Mouse (Mus musculus) embryonic fibroblast, embryonic 13.5 days (primary cell): ENCODE results near the gene Fras1.

Source experiments
- CTCF ChIP-seq: IDR thresholded peaks from 2 replicates; pipeline ENCODE4 v1.5.1; 2011; ENCODE audit warnings: mild to moderate bottlenecking, control low read depth, low read length, moderate library complexity, borderline replicate concordance; ENCODE audit not compliant: insufficient read depth
- POLR2A ChIP-seq: IDR thresholded peaks from 2 replicates; pipeline ENCODE4 v1.6.1; 2011; ENCODE audit warnings: low read depth, mild to moderate bottlenecking, control low read depth, low read length, moderate library complexity

GRCm38 (mm10) chr5:96641297-96641696 is 267.5 kb downstream of the Fras1 start:
- TF ChIP-seq CTCF (no peak), POLR2A (no peak)
